Mouse (Mus musculus) liver, embryonic 13.5 days (tissue): Measurements from ENCODE around the gene Glrx3. TPM values are rescaled to one million over a fixed set of nuclear protein-coding genes. Genes with fewer than 3 reads are reported as not detected.

ENCODE experiments used
- polyA plus RNA-seq: library from polyadenylated mRNA; unstranded; fragments of >200 nt; fragmentation: Nextera tagmentation; extraction: Ambion mirVana; gene quantifications from 2 replicates; pipeline ENCODE4 v1.2.1, GENCODE M21; 2015

The Glrx3 gene
- polyA plus RNA-seq, 1 experiment from 2014 or later: 117 TPM

Other genes starting within 250 kb of the Glrx3 start
- 0.02 TPM in 2 replicates for gene Ebf3, start 123.2 kb upstream of the Glrx3 start, polyA plus RNA-seq
- 9.2 and 9.5 TPM in 2 replicates for gene 9430038I01Rik, start 26.9 kb upstream of the Glrx3 start, polyA plus RNA-seq